Mouse (Mus musculus) liver, postnatal 0 days (tissue): ENCODE data around the gene Dop1b.

Source experiments
- CTCF ChIP-seq: sonication (generic); IDR thresholded peaks from 2 replicates; pipeline ENCODE4 v1.5.1; 2016; ENCODE audit warnings: antibody characterized with exemption, low read depth
- EP300 ChIP-seq: IDR thresholded peaks from 2 replicates; pipeline ENCODE4 v1.6.1; 2016; ENCODE audit warnings: antibody characterized with exemption, low read depth, mild to moderate bottlenecking

GRCm38 (mm10) chr16:93774658-93775057 lies 63.0 kb downstream of the Dop1b start:
- no peak for TF ChIP-seq CTCF
- TF ChIP-seq EP300 = peak; percentile 92
